Mouse (Mus musculus) A20 (cell line): ENCODE data around the gene D5Ertd577e.
"Not testable (repeated sequence)": the region's sequence is repeated elsewhere in the genome, so short reads cannot be mapped to it uniquely, and the experiment has no call there.

ENCODE experiments used
- DNase-seq: peaks from one replicate; pipeline ENCODE4 v3.0.0-alpha.2; 2011; ENCODE audit warnings: low read depth, low spot score

Gene D5Ertd577e

DNA sequence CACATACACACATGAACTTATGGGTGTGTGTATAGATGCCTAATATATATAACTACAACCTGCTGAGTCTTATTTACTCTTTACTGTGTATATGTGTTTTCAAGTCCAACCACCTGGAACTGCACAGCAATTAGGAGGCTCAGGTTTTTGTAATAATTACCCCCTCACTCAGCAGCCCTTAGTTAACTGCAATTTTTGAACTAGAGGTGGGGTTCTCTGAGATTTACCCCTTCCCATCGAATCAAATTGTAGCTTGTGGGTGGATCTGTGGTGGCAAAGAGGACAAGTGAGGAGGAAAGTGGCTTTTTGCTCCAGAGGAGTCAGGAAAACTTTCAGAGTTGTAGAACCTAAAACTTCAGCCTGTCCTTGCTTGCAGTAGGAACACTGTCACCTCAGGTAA lies at the start of gene D5Ertd577e:
TSS of gene D5Ertd577e (plus strand) at position 301 of the 400 bp plus-strand sequence.
- DNase-seq: not testable (repeated sequence)

DNA sequence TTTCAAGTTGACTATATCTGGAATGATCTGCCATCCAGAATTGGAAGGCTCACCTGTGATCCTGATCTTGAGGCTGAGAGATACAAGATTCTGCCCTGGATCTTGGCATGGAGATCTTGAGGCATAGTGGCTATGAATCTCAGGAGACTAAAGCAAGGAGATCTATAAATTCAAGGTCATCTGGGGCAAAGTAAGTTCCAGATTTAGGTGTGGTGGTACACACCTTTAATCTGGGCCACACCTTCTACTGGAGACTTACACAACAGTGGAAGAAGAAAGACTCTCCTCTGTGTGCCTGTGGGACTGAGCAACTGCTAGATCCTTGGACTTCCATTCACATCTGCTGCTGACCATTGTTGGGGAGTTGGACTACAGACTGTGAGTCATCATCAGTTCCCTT lies 53.9 kb downstream of the D5Ertd577e start, which contains the start of gene Gm3286:
TSS of gene Gm3286 (plus strand) at position 301 of the 400 bp plus-strand sequence.
- not testable (repeated sequence) for DNase-seq
